22 mouse cellular contexts compared by ENCODE assay signal in genomic region chr3:153204046-153204445, GRCm38 (mm10).
A peak's percentile ranks its signal among the peaks of the same experiment; 100 is the strongest.
DNase-seq lines count a peak whose midpoint lies in the region; ATAC-seq lines count a peak whose summit lies in the region.
"Had no signal": no experiment of that assay in that cellular context is flagged by ENCODE, and none has a peak within 500 bp of the region (broad histone marks: within the 10 kb centered on the region; RNA-seq: fewer than 3 reads in every experiment).

No protein-coding gene starts in this region.

- ATAC-seq in midbrain, embryonic 11.5 days (ENCODE audit: low FRiP score), result no peak
- no peak for ATAC-seq in midbrain, embryonic 16.5 days
- ATAC-seq: activated CD4-positive, CD25-positive, alpha-beta regulatory T cell, adult 4 months; hindbrain, embryonic 16.5 days; intestine, embryonic 16.5 days had no signal

- no peak overlapping the region for H3K4me3 ChIP-seq in midbrain, embryonic 11.5 days (ENCODE audit: low read depth, low read length)
- H3K4me3 ChIP-seq in midbrain, embryonic 16.5 days (ENCODE audit: low read depth, low read length), result no peak overlapping the region
- H3K4me3 ChIP-seq: embryonic facial prominence, embryonic 13.5 days; erythroblast, embryonic 14.5 days; forebrain, embryonic 12.5 days; hindbrain, embryonic 10.5 days had no signal

- H3K9ac ChIP-seq in midbrain, embryonic 11.5 days (ENCODE audit: low read length), result no peak overlapping the region
- no peak overlapping the region for H3K9ac ChIP-seq in midbrain, embryonic 16.5 days (ENCODE audit: low read depth, low read length)
- H3K9ac ChIP-seq: embryonic facial prominence, embryonic 13.5 days; forebrain, embryonic 12.5 days had no signal

- H3K36me3 ChIP-seq in midbrain, embryonic 11.5 days (ENCODE audit: control insufficient read depth, insufficient read depth, low read length), result no peaks in the 10 kb centered on the region
- no peaks in the 10 kb centered on the region for H3K36me3 ChIP-seq in midbrain, embryonic 16.5 days (ENCODE audit: control insufficient read depth, insufficient read depth, low read length)
- H3K36me3 ChIP-seq: forebrain, embryonic 12.5 days; hindbrain, embryonic 10.5 days had no signal

- peak; percentile 34 for DNase-seq in layer of hippocampus, adult 11-12 months (ENCODE audit: low spot score)
- no peak for DNase-seq in layer of hippocampus, adult 8-10 months (ENCODE audit: low spot score in 2 of 2)
- peak; percentile 44 for DNase-seq in midbrain, embryonic 11.5 days (ENCODE audit: low spot score, missing footprints)
- peak; percentile 43 for DNase-seq in right cerebral cortex, postnatal 25 days
- no peak for DNase-seq in urinary bladder, postnatal 36 days (ENCODE audit: low spot score in 2 of 2)
- DNase-seq in lung, postnatal 14 days, result no peak
- DNase-seq: adrenal gland, adult 8-10 months; cerebellum, adult 2 months; cerebellum, postnatal 25 days; kidney, adult 9 months; kidney, postnatal 14 days; thymus, postnatal 14 days had no signal

- no peaks in the 10 kb centered on the region for H3K9me3 ChIP-seq in midbrain, embryonic 11.5 days (ENCODE audit: control insufficient read depth, low read length)
- no peaks in the 10 kb centered on the region for H3K9me3 ChIP-seq in midbrain, embryonic 16.5 days (replicated peaks; ENCODE audit: control insufficient read depth, low read length, poor library complexity, severe bottlenecking)
- H3K9me3 ChIP-seq: embryonic facial prominence, embryonic 13.5 days; forebrain, embryonic 12.5 days; hindbrain, embryonic 10.5 days had no signal

- WGBS in midbrain, embryonic 11.5 days, result 92% methylated on average over 5 of the region's 5 CpGs
- 90% methylated on average over 5 of the region's 5 CpGs for WGBS in midbrain, embryonic 16.5 days

- H3K27ac ChIP-seq in midbrain, embryonic 11.5 days (ENCODE audit: low read depth, low read length), result no peak overlapping the region
- H3K27ac ChIP-seq in midbrain, embryonic 16.5 days (ENCODE audit: low read length), result no peak overlapping the region
- H3K27ac ChIP-seq: embryonic facial prominence, embryonic 13.5 days; forebrain, embryonic 12.5 days; hindbrain, embryonic 10.5 days; macrophage had no signal

- no peaks in the 10 kb centered on the region for H3K4me1 ChIP-seq in midbrain, embryonic 11.5 days (ENCODE audit: control insufficient read depth, insufficient read depth, low read length)
- H3K4me1 ChIP-seq in midbrain, embryonic 16.5 days (ENCODE audit: control insufficient read depth, insufficient read depth, low read length), result peaks cover 3% of the 10 kb centered on the region
- H3K4me1 ChIP-seq: forebrain, embryonic 12.5 days had no signal

- H3K4me2 ChIP-seq in midbrain, embryonic 11.5 days, result no peak overlapping the region
- no peak overlapping the region for H3K4me2 ChIP-seq in midbrain, embryonic 16.5 days (ENCODE audit: low read length)
- H3K4me2 ChIP-seq: embryonic facial prominence, embryonic 13.5 days; forebrain, embryonic 12.5 days; heart, embryonic 11.5 days had no signal

- no peaks in the 10 kb centered on the region for H3K27me3 ChIP-seq in midbrain, embryonic 11.5 days (ENCODE audit: control insufficient read depth, insufficient read depth, low read length)
- no peaks in the 10 kb centered on the region for H3K27me3 ChIP-seq in midbrain, embryonic 16.5 days (ENCODE audit: control insufficient read depth, insufficient read depth, low read depth, low read length)
- H3K27me3 ChIP-seq: embryonic facial prominence, embryonic 13.5 days; forebrain, embryonic 12.5 days had no signal

Comparison
In these comparisons a context has a peak if more than half of its experiments do, and no peak if none do; other contexts are left out.
1. DNase-seq: peak in layer of hippocampus, adult 11-12 months (single experiment), midbrain, embryonic 11.5 days (single experiment) and right cerebral cortex, postnatal 25 days (single experiment); none in layer of hippocampus, adult 8-10 months (0 of 2), urinary bladder, postnatal 36 days (0 of 2) and lung, postnatal 14 days (single experiment).